In genomic region chr5:143400501-143400900, GRCm38 (mm10) we compare ENCODE assay signal across 26 mouse cellular contexts. TPM values are rescaled to one million over a fixed set of nuclear protein-coding genes. Genes with fewer than 3 reads are reported as not detected.
DNase-seq lines count a peak whose midpoint lies in the region; ATAC-seq and TF ChIP-seq lines count a peak whose summit lies in the region.
"Had no signal": no experiment of that assay in that cellular context is flagged by ENCODE, and none has a peak within 500 bp of the region (broad histone marks: within the 10 kb centered on the region; RNA-seq: fewer than 3 reads in every experiment).

No protein-coding gene starts in this region.

- no peaks in the 10 kb centered on the region for H3K9me3 ChIP-seq in liver, embryonic 11.5 days (ENCODE audit: control insufficient read depth, low read length)
- H3K9me3 ChIP-seq in intestine, postnatal 0 days (ENCODE audit: control insufficient read depth), result no peaks in the 10 kb centered on the region
- H3K9me3 ChIP-seq: embryonic facial prominence, embryonic 15.5 days; hindbrain, embryonic 15.5 days; lung, embryonic 15.5 days; neural tube, embryonic 12.5 days had no signal

- no peak overlapping the region for H3K27ac ChIP-seq in liver, embryonic 11.5 days (ENCODE audit: low read depth, low read length)
- peak overlapping the region; percentile 84 for H3K27ac ChIP-seq in intestine, postnatal 0 days (ENCODE audit: low read depth, low read length)
- peak overlapping the region; percentile 94 for H3K27ac ChIP-seq in small intestine, adult 2 months (ENCODE audit: insufficient read depth, low read depth, low read length)
- H3K27ac ChIP-seq: embryonic facial prominence, embryonic 15.5 days; hindbrain, embryonic 15.5 days; lung, embryonic 15.5 days; neural tube, embryonic 12.5 days had no signal

- H3K4me3 ChIP-seq in liver, embryonic 11.5 days (ENCODE audit: low read depth, low read length), result no peak overlapping the region
- H3K4me3 ChIP-seq in intestine, postnatal 0 days (ENCODE audit: low read depth, low read length), result no peak overlapping the region
- H3K4me3 ChIP-seq in small intestine, adult 2 months (ENCODE audit: low read depth, low read length), result peak overlapping the region; percentile 32
- H3K4me3 ChIP-seq: embryonic facial prominence, embryonic 15.5 days; hindbrain, embryonic 15.5 days; lung, embryonic 15.5 days; megakaryocyte, embryonic 14.5 days; neural tube, embryonic 12.5 days had no signal

- DNase-seq in liver, embryonic 11.5 days (ENCODE audit: low spot score), result no peak
- DNase-seq in liver, result no peak
- peak; percentile 57 for DNase-seq in yolk sac, embryonic 10.5 days (ENCODE audit: low spot score)
- DNase-seq in natural killer cell, adult 2 months (ENCODE audit: low spot score in 2 of 2), result no peak
- DNase-seq in right cerebral cortex, adult 2 months (ENCODE audit: low spot score in 2 of 2), result no peak
- DNase-seq: adrenal gland, postnatal 25 days; cerebellum, adult 8-10 months; gastrocnemius, postnatal 10 days; heart, adult 11 months; kidney, adult 18-20 months; kidney, postnatal 4 days; layer of hippocampus, adult 9-11 months; lung, postnatal 36 days; midbrain, embryonic 14.5 days; thymus, postnatal 25 days had no signal

- TF ChIP-seq CTCF in intestine, postnatal 0 days (IDR thresholded peaks at IDR 0.05; ENCODE audit: low read depth), result no peak
- TF ChIP-seq CTCF in small intestine, adult 2 months (IDR thresholded peaks at IDR 0.05; ENCODE audit: extremely low read depth, insufficient read length, insufficient replicate concordance, low read depth, low read length), result no peak

- TF ChIP-seq POLR2A in small intestine, adult 2 months (IDR thresholded peaks at IDR 0.05; ENCODE audit: low read depth, low read length), result peak; percentile 45; the same call in 1 of the 2 replicates

- peaks cover 3% of the 10 kb centered on the region; the same call in 1 of the 2 replicates for H3K36me3 ChIP-seq in liver, embryonic 11.5 days (ENCODE audit: control insufficient read depth, insufficient read depth, low read length)
- H3K36me3 ChIP-seq in intestine, postnatal 0 days (ENCODE audit: control insufficient read depth, insufficient read depth), result no peaks in the 10 kb centered on the region
- H3K36me3 ChIP-seq in small intestine, adult 2 months (ENCODE audit: control insufficient read depth, insufficient read depth, low read length), result peaks cover 4% of the 10 kb centered on the region
- H3K36me3 ChIP-seq: hindbrain, embryonic 15.5 days; neural tube, embryonic 12.5 days had no signal

- WGBS in liver, embryonic 11.5 days, result 73% methylated on average over 12 of the region's 12 CpGs
- 40% methylated on average over 12 of the region's 12 CpGs for WGBS in intestine, postnatal 0 days
- WGBS in small intestine, adult 2 months, result 19% methylated on average over 12 of the region's 12 CpGs

- H3K27me3 ChIP-seq in liver, embryonic 11.5 days (replicated peaks; ENCODE audit: control insufficient read depth, insufficient read depth, low read length), result no peaks in the 10 kb centered on the region
- no peaks in the 10 kb centered on the region for H3K27me3 ChIP-seq in intestine, postnatal 0 days (replicated peaks; ENCODE audit: control insufficient read depth, insufficient read depth, low read length)
- H3K27me3 ChIP-seq in small intestine, adult 2 months (ENCODE audit: control insufficient read depth, insufficient read depth, low read length), result no peaks in the 10 kb centered on the region
- H3K27me3 ChIP-seq: embryonic facial prominence, embryonic 15.5 days; hindbrain, embryonic 15.5 days; lung, embryonic 15.5 days; megakaryocyte, embryonic 14.5 days; neural tube, embryonic 12.5 days had no signal

- 0 out of 2 replicates have a peak overlapping the region, but pooled peaks have one; percentile 10 for H3K4me2 ChIP-seq in liver, embryonic 11.5 days
- H3K4me2 ChIP-seq in intestine, postnatal 0 days (replicated peaks; ENCODE audit: low read depth), result peak overlapping the region; percentile 45
- H3K4me2 ChIP-seq: embryonic facial prominence, embryonic 15.5 days; heart, embryonic 11.5 days; hindbrain, embryonic 15.5 days; lung, embryonic 15.5 days; neural tube, embryonic 12.5 days had no signal

- no peak for ATAC-seq in liver, embryonic 11.5 days (replicated peaks; ENCODE audit: low FRiP score)
- peak; percentile 87 for ATAC-seq in intestine, postnatal 0 days
- ATAC-seq: CD4-positive, CD25-positive, alpha-beta regulatory T cell, adult 4 months; forebrain, embryonic 14.5 days had no signal

- no peak overlapping the region for H3K9ac ChIP-seq in liver, embryonic 11.5 days (ENCODE audit: low read depth, low read length)
- H3K9ac ChIP-seq in intestine, postnatal 0 days (ENCODE audit: low read depth, low read length), result no peak overlapping the region
- H3K9ac ChIP-seq: embryonic facial prominence, embryonic 15.5 days; hindbrain, embryonic 15.5 days; lung, embryonic 15.5 days; neural tube, embryonic 12.5 days had no signal

- peaks cover 24% of the 10 kb centered on the region for H3K4me1 ChIP-seq in liver, embryonic 11.5 days (replicated peaks; ENCODE audit: control insufficient read depth, insufficient read depth, low read length)
- H3K4me1 ChIP-seq in intestine, postnatal 0 days (replicated peaks; ENCODE audit: control insufficient read depth, insufficient read depth, low read length), result peaks cover 4% of the 10 kb centered on the region; the same call in 1 of the 2 replicates
- H3K4me1 ChIP-seq in small intestine, adult 2 months (ENCODE audit: control insufficient read depth, insufficient read depth, insufficient read length, low read length), result peaks cover 27% of the 10 kb centered on the region

RNA-seq across cellular contexts. Expression of gene Kdelr2, which starts 3.1 kb away (rescaled TPM):
- 233 and 236 TPM in 2 replicates for polyA plus RNA-seq in liver, embryonic 11.5 days (2014; fragmentation: Nextera tagmentation; extraction: Ambion mirVana)
- polyA plus RNA-seq in intestine, postnatal 0 days (2015; fragmentation: Nextera tagmentation; extraction: Ambion mirVana), result 429 and 451 TPM in 2 replicates
- polyA plus RNA-seq in small intestine, adult 2 months (2012; rRNA removed), result 163 and 240 TPM in 2 replicates

RNA-seq across cellular contexts. Expression of gene Grid2ip, which starts 43.4 kb away (rescaled TPM):
- polyA plus RNA-seq in liver, embryonic 11.5 days (2014; fragmentation: Nextera tagmentation; extraction: Ambion mirVana), result 0.12 and 0.31 TPM in 2 replicates
- 0.04 and 0.10 TPM in 2 replicates for polyA plus RNA-seq in intestine, postnatal 0 days (2015; fragmentation: Nextera tagmentation; extraction: Ambion mirVana)
- polyA plus RNA-seq in small intestine, adult 2 months (2012; rRNA removed), result 0.09 and 0.22 TPM in 2 replicates
- polyA plus RNA-seq: CD4-positive, CD25-positive, alpha-beta regulatory T cell, adult 4 months; heart, postnatal 0 days had no signal
